Comparison of ENCODE assay signal across 8 mouse cellular contexts in the genomic region with DNA sequence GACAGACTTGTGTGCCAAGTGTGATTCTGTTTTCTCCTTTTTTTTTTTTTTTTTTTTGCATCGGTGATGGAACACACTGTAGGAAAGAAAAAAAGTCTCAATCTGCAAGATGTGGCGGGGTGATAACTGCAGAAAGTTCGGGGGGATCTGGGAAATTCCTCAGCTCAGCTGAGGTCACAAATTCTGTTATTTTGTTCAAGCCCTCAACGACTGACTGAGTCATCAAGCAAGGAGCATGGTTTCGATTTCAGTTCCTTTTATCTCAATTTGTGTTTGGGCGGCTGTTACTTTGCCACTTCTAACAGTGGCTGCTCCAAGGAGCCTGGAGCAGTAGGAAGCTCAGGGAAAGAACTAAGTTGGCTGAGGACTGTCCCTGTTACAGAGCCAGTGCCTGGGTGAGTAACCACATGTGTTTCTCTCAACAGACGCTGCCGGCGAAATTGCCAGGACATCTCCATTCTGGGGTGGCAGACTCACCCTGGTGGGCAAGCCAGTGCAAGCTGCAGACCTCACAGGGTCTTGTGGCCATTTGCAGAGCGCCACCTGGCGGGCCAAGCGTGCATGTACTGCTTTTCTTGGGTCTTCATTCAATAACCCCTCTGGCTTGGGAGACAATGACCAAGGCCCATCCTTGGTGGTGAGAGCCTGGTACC. TPM values are rescaled to one million over a fixed set of nuclear protein-coding genes. Genes with fewer than 3 reads are reported as not detected.
DNase-seq lines count a peak whose midpoint lies in the region; ATAC-seq and TF ChIP-seq lines count a peak whose summit lies in the region.

No protein-coding gene starts in this region.

- H3K79me2 ChIP-seq in heart, adult 2 months (replicated peaks; ENCODE audit: control insufficient read depth, insufficient read depth, low read length): no peaks in the 10 kb centered on the region

- H3K9ac ChIP-seq in embryonic facial prominence, embryonic 13.5 days: peak overlapping the region; percentile 61
- H3K9ac ChIP-seq in heart, adult 2 months (ENCODE audit: low read depth, low read length): peak overlapping the region; percentile 59
- 0 out of 2 replicates have a peak overlapping the region, but pooled peaks have one; percentile 31 for H3K9ac ChIP-seq in limb, embryonic 12.5 days (replicated peaks)
- no peak overlapping the region for H3K9ac ChIP-seq in midbrain, embryonic 14.5 days (replicated peaks; ENCODE audit: low read length)

- no peak overlapping the region for H3K27ac ChIP-seq in embryonic facial prominence, embryonic 13.5 days
- H3K27ac ChIP-seq in heart, adult 2 months: peak overlapping the region; percentile 81
- H3K27ac ChIP-seq in kidney, adult 2 months (ENCODE audit: insufficient read depth, low read depth, low read length): peak overlapping the region; percentile 72
- no peak overlapping the region for H3K27ac ChIP-seq in limb, embryonic 12.5 days
- H3K27ac ChIP-seq in midbrain, embryonic 14.5 days (replicated peaks; ENCODE audit: low read depth, low read length): no peak overlapping the region

- H3K4me2 ChIP-seq in embryonic facial prominence, embryonic 13.5 days: peak overlapping the region; percentile 57
- H3K4me2 ChIP-seq in limb, embryonic 12.5 days: peak overlapping the region; percentile 56
- peak overlapping the region; percentile 38 for H3K4me2 ChIP-seq in midbrain, embryonic 14.5 days (ENCODE audit: low read length)

- peak; percentile 81; the same call in 1 of the 2 replicates for TF ChIP-seq EP300 in heart, adult 2 months (IDR thresholded peaks at IDR 0.05; ENCODE audit: insufficient read depth, low read depth, low read length)

- ATAC-seq in embryonic facial prominence, embryonic 13.5 days (ENCODE audit: insufficient number of reproducible peaks, insufficient read depth, low FRiP score, low TSS enrichment, low read depth): peak; percentile 43; the same call in 1 of the 2 replicates
- peak; percentile 75; the same call in 1 of the 2 replicates for ATAC-seq in limb, embryonic 12.5 days (ENCODE audit: insufficient number of reproducible peaks, insufficient read depth, low FRiP score, low TSS enrichment, low read depth)
- ATAC-seq in midbrain, embryonic 14.5 days (ENCODE audit: low FRiP score, low TSS enrichment): peak; percentile 72; the same call in 1 of the 2 replicates

- WGBS in embryonic facial prominence, embryonic 13.5 days: 9% methylated on average over 12 of the region's 12 CpGs
- 3% methylated on average over 12 of the region's 12 CpGs for WGBS in heart, adult 2 months
- WGBS in kidney, adult 2 months: 5% methylated on average over 12 of the region's 12 CpGs
- 15% methylated on average over 12 of the region's 12 CpGs for WGBS in limb, embryonic 12.5 days
- 24% methylated on average over 12 of the region's 12 CpGs for whole genome bisulfite sequencing in midbrain, embryonic 14.5 days

- no peaks in the 10 kb centered on the region for H3K36me3 ChIP-seq in embryonic facial prominence, embryonic 13.5 days
- peaks cover 6% of the 10 kb centered on the region for H3K36me3 ChIP-seq in heart, adult 2 months (ENCODE audit: control insufficient read depth, insufficient read depth, low read length)
- no peaks in the 10 kb centered on the region for H3K36me3 ChIP-seq in kidney, adult 2 months (ENCODE audit: control insufficient read depth, insufficient read depth, low read length)
- H3K36me3 ChIP-seq in limb, embryonic 12.5 days: no peaks in the 10 kb centered on the region
- H3K36me3 ChIP-seq in midbrain, embryonic 14.5 days (ENCODE audit: control insufficient read depth, insufficient read depth, low read length): no peaks in the 10 kb centered on the region

- peak; percentile 100 for TF ChIP-seq CTCF in heart, adult 2 months (IDR thresholded peaks at IDR 0.05)
- TF ChIP-seq CTCF in kidney, adult 2 months (conservative IDR thresholded peaks at IDR 0.05; ENCODE audit: insufficient read depth, insufficient read length, low read depth, low read length): peak; percentile 89

- DNase-seq in 416B (ENCODE audit: low read depth): peak; percentile 91
- DNase-seq in adrenal gland, postnatal 4 days (ENCODE audit: low spot score in 2 of 2): peak; percentile 63 to 77
- peak; percentile 89 for DNase-seq in heart, adult 2 months
- peak; percentile 91 for DNase-seq in kidney, adult 2 months
- DNase-seq in midbrain, embryonic 14.5 days: peak; percentile 86
- DNase-seq in spleen, adult 18-20 months: peak; percentile 79 to 89

- H3K27me3 ChIP-seq in embryonic facial prominence, embryonic 13.5 days: no peaks in the 10 kb centered on the region; the same call in 1 of the 2 replicates
- H3K27me3 ChIP-seq in heart, adult 2 months (ENCODE audit: control insufficient read depth, insufficient read depth, low read length): no peaks in the 10 kb centered on the region
- H3K27me3 ChIP-seq in kidney, adult 2 months (replicated peaks; ENCODE audit: control insufficient read depth, insufficient read depth, low read length): no peaks in the 10 kb centered on the region
- H3K27me3 ChIP-seq in limb, embryonic 12.5 days: no peaks in the 10 kb centered on the region
- no peaks in the 10 kb centered on the region for H3K27me3 ChIP-seq in midbrain, embryonic 14.5 days (ENCODE audit: control insufficient read depth, insufficient read depth, low read length)

- 0 out of 2 replicates have a peak, but pooled peaks have one; percentile 35 for TF ChIP-seq POLR2A in heart, adult 2 months (IDR thresholded peaks at IDR 0.05; ENCODE audit: insufficient read depth, low read depth, low read length)
- TF ChIP-seq POLR2A in kidney, adult 2 months (IDR thresholded peaks at IDR 0.05; ENCODE audit: low read depth, low read length): no peak

- H3K4me3 ChIP-seq in embryonic facial prominence, embryonic 13.5 days: peak overlapping the region; percentile 40
- H3K4me3 ChIP-seq in heart, adult 2 months: peak overlapping the region; percentile 61
- peak overlapping the region; percentile 36 for H3K4me3 ChIP-seq in kidney, adult 2 months (ENCODE audit: insufficient read depth, low read depth, low read length)
- H3K4me3 ChIP-seq in limb, embryonic 12.5 days (replicated peaks): peak overlapping the region; percentile 37
- 0 out of 2 replicates have a peak overlapping the region, but pooled peaks have one; percentile 7 for H3K4me3 ChIP-seq in midbrain, embryonic 14.5 days (replicated peaks; ENCODE audit: low read depth, low read length)

- intact Hi-C loops in heart, adult 2 months (cut with DNase I): loop anchor here (1.0 to 10.0 kb wide), 4 partner anchors 60 to 166 kb away; a partner anchor contains a TSS

- 0 out of 2 replicates have a peak, but pooled peaks cover 4% of the 10 kb centered on the region for H3K4me1 ChIP-seq in embryonic facial prominence, embryonic 13.5 days
- peaks cover 3% of the 10 kb centered on the region for H3K4me1 ChIP-seq in heart, adult 2 months (ENCODE audit: control insufficient read depth, insufficient read depth, low read length)
- peaks cover 2% of the 10 kb centered on the region; the same call in 1 of the 2 replicates for H3K4me1 ChIP-seq in kidney, adult 2 months (ENCODE audit: control insufficient read depth, insufficient read depth, low read length)
- H3K4me1 ChIP-seq in limb, embryonic 12.5 days (replicated peaks): peaks cover 3% of the 10 kb centered on the region; the same call in 1 of the 2 replicates
- no peaks in the 10 kb centered on the region for H3K4me1 ChIP-seq in midbrain, embryonic 14.5 days (ENCODE audit: control insufficient read depth, insufficient read depth, low read length)

- no peaks in the 10 kb centered on the region for H3K9me3 ChIP-seq in embryonic facial prominence, embryonic 13.5 days
- H3K9me3 ChIP-seq in limb, embryonic 12.5 days: no peaks in the 10 kb centered on the region
- no peaks in the 10 kb centered on the region for H3K9me3 ChIP-seq in midbrain, embryonic 14.5 days (ENCODE audit: control insufficient read depth, low read length)

RNA-seq across cellular contexts. Expression of a gene that starts 0.6 kb away (rescaled TPM):
- total RNA-seq in adrenal gland, postnatal 4 days (2021): 1 to 10 TPM; 6.7 to 7.8 TPM
- polyA plus RNA-seq in embryonic facial prominence, embryonic 13.5 days (2015; fragmentation: Nextera tagmentation; extraction: Ambion mirVana): 0.70 and 1.3 TPM in 2 replicates
- 10 to 100 TPM; 10.4 to 13.7 TPM for total RNA-seq in heart, adult 2 months (2021)
- 12.3 and 18.6 TPM in 2 replicates for polyA plus RNA-seq in heart, adult 2 months (2012; rRNA removed)
- 46.3 and 52.4 TPM in 2 replicates for polyA plus RNA-seq in kidney, adult 2 months (2012; rRNA removed)
- 0.65 and 0.69 TPM in 2 replicates for polyA plus RNA-seq in limb, embryonic 12.5 days (2016; fragmentation: Nextera tagmentation; extraction: Ambion mirVana)
- polyA plus RNA-seq in midbrain, embryonic 14.5 days (2014; fragmentation: Nextera tagmentation; extraction: Ambion mirVana): 0.34 and 3.2 TPM in 2 replicates

RNA-seq across cellular contexts. Expression of a gene that starts 30.3 kb away (rescaled TPM):
- total RNA-seq in adrenal gland, postnatal 4 days (2021): 10 to 100 TPM; 11.0 to 13.1 TPM
- polyA plus RNA-seq in embryonic facial prominence, embryonic 13.5 days (2015; fragmentation: Nextera tagmentation; extraction: Ambion mirVana): 1.7 and 1.8 TPM in 2 replicates
- total RNA-seq in heart, adult 2 months (2021): 10 to 100 TPM in 1 of 2 experiments, 1 to 10 TPM in 1; 8.3 to 13.9 TPM
- 2.8 and 4.5 TPM in 2 replicates for polyA plus RNA-seq in heart, adult 2 months (2012; rRNA removed)
- polyA plus RNA-seq in kidney, adult 2 months (2012; rRNA removed): 2.8 and 3.6 TPM in 2 replicates
- 1.5 and 2.0 TPM in 2 replicates for polyA plus RNA-seq in limb, embryonic 12.5 days (2016; fragmentation: Nextera tagmentation; extraction: Ambion mirVana)
- 0.78 and 2.9 TPM in 2 replicates for polyA plus RNA-seq in midbrain, embryonic 14.5 days (2014; fragmentation: Nextera tagmentation; extraction: Ambion mirVana)

RNA-seq across cellular contexts. Expression of a gene that starts 34.2 kb away (rescaled TPM):
- total RNA-seq in adrenal gland, postnatal 4 days (2021): under 1 TPM; 0.22 to 0.28 TPM
- polyA plus RNA-seq in embryonic facial prominence, embryonic 13.5 days (2015; fragmentation: Nextera tagmentation; extraction: Ambion mirVana): not detected in 2 replicates
- under 1 TPM; 0.16 to 0.18 TPM for total RNA-seq in heart, adult 2 months (2021)
- 0.04 TPM in 1 of 2 replicates, not detected in the other for polyA plus RNA-seq in heart, adult 2 months (2012; rRNA removed)
- polyA plus RNA-seq in kidney, adult 2 months (2012; rRNA removed): 0.04 and 0.27 TPM in 2 replicates
- not detected in 2 replicates for polyA plus RNA-seq in limb, embryonic 12.5 days (2016; fragmentation: Nextera tagmentation; extraction: Ambion mirVana)
- polyA plus RNA-seq in midbrain, embryonic 14.5 days (2014; fragmentation: Nextera tagmentation; extraction: Ambion mirVana): not detected in 2 replicates

RNA-seq across cellular contexts. Expression of a gene that starts 60.0 kb away (rescaled TPM):
- 10 to 100 TPM; 11.5 to 12.4 TPM for total RNA-seq in adrenal gland, postnatal 4 days (2021)
- 0.26 and 0.28 TPM in 2 replicates for polyA plus RNA-seq in embryonic facial prominence, embryonic 13.5 days (2015; fragmentation: Nextera tagmentation; extraction: Ambion mirVana)
- 10 to 100 TPM; 10.7 to 16.0 TPM for total RNA-seq in heart, adult 2 months (2021)
- polyA plus RNA-seq in heart, adult 2 months (2012; rRNA removed): 9.5 and 16.8 TPM in 2 replicates
- 7.3 and 9.4 TPM in 2 replicates for polyA plus RNA-seq in kidney, adult 2 months (2012; rRNA removed)
- polyA plus RNA-seq in limb, embryonic 12.5 days (2016; fragmentation: Nextera tagmentation; extraction: Ambion mirVana): 0.10 TPM in 2 replicates
- 0.16 and 2.5 TPM in 2 replicates for polyA plus RNA-seq in midbrain, embryonic 14.5 days (2014; fragmentation: Nextera tagmentation; extraction: Ambion mirVana)

Comparison
In these comparisons a context has a peak if more than half of its experiments do, and no peak if none do; other contexts are left out.
1. H3K27ac ChIP-seq: peak in heart, adult 2 months (single experiment) and kidney, adult 2 months (single experiment); none in embryonic facial prominence, embryonic 13.5 days (single experiment), limb, embryonic 12.5 days (single experiment) and midbrain, embryonic 14.5 days (single experiment).
2. H3K4me3 ChIP-seq: peak in every context shown above with its lines; median percentile 61 in heart, adult 2 months; 40 in embryonic facial prominence, embryonic 13.5 days; 37 in limb, embryonic 12.5 days; 36 in kidney, adult 2 months; 7 in midbrain, embryonic 14.5 days.
3. Peak in every context shown above with its lines, with median percentiles within 50 percentile points of each other: DNase-seq, ATAC-seq and H3K4me2 ChIP-seq.